Mouse (Mus musculus): ENCODE measurements around the gene Slc6a6. TPM values are rescaled to one million over a fixed set of nuclear protein-coding genes. Genes with fewer than 3 reads are reported as not detected.

The Slc6a6 gene
- total RNA-seq, 2 experiments from 2014 or later: 209 to 474 TPM

DNA sequence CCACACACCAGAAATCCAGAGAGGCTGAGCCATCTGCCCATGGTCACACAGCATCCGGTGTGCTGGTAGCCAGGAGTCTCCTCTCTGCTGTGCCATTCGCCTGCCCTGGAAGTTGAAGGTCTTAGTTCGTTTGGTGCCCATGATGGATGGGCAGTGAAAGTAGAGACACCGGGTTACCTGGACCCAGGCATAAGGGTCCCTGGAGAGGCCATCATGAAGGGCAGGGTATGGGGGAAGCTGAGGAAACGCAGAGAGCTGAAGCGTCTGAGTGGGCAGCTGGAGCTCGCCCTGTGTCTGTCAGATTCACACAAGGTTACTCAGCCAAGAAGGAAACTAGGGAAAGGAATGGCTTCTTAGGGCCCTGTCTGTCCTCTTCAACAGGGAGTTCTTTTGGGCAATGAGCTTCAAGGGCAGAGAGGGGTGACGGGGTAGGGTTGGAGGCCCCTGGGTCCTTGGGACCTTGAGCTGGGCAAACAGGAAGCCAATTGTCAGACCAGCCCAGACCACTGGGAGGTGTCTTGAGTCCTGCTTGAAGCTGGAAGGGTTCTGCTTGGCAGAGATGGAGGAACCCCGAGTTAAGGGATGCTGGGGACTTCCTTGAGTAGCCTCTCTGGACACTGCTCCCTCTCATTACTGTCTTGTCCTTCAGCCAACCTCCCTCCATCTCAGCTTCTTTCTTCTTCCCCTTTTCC is 78.3 kb downstream of the Slc6a6 start:
- DNase-seq (ENCODE audit: low spot score in 2 of 2): no peak

DNA sequence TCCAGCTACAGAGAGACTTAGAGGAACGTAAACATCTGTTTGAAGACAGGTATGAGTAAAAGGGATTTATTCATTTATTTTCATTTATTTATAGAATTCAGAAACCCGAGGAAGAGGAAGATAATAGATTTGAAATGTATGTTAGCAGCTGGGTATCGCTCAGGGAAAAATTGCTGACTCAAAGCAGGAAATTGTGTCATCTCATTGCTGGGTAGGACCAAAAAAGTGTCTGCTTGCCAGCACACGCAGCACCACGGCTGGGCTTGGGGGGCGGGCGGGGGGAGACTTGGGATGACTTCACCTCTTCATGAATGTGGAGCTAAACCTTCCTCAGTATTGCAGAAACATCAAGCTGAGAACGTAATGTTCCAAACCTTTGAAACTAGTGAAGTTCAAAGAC is 83.7 kb downstream of the Slc6a6 start:
- DNase-seq (ENCODE audit: low spot score in 2 of 2): no peak

DNA sequence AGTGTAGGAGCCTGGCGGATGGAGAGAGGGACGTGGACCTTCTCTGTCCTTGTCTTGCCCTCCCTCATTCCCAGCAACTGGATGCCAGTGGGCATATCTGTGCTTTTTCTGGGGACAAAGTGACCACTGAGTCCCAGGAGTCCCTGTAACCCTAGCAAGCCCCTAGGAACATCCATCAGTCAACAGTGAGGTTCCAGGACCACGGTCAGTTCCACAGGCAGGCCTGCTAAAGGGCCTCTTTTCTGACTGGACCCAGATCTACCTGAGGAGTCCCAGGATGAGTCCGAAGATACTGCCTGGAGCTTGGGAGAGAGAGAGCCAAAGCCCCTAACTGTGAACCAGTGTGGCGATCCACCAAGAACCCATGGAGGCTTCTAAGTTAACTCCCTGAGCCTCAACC is 90.1 kb downstream of the Slc6a6 start:
- no peak for DNase-seq (ENCODE audit: low spot score in 2 of 2)

DNA sequence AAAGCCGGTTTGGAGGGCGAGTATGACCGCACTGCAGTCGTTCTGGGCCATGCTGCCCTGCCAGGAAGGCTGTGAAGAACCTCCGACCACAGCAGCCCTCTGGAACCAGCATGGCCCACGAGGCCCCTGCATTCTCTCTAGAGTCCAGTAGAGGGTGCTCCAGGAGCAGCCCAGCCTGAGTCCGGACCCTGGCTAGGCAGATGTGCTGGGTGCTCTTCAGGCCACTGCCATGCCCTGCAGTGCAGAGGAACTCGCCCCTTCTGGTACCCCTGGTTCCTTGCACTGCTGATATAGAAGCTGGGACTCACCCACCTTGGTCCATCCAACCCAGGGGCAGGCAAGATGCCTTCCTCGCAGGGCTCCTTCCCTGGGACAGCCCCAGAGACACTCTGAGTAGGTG is 92.7 kb downstream of the Slc6a6 start:
- peak; percentile 63 to 72 for DNase-seq (ENCODE audit: low spot score in 2 of 2)

DNA sequence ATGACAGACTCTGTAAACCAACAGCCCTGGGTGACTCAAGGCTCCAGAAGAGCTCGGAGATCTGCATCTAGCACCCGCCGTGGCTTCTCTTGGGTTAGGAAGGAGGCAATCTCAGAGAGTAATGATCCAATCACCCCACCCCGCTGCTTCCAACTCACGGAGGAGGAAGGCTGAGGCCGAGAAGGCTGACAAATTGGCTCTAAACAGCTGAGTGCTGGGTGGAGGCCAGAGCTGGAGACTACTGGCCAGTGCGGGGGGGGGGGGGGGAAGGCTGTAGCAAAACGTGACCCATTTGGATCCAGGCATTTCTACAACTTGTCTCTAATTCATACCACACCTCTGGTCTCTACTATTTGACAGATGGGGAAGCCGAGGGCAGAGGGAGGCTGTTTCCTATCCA is 95.4 kb downstream of the Slc6a6 start:
- DNase-seq (ENCODE audit: low spot score in 2 of 2): no peak

DNA sequence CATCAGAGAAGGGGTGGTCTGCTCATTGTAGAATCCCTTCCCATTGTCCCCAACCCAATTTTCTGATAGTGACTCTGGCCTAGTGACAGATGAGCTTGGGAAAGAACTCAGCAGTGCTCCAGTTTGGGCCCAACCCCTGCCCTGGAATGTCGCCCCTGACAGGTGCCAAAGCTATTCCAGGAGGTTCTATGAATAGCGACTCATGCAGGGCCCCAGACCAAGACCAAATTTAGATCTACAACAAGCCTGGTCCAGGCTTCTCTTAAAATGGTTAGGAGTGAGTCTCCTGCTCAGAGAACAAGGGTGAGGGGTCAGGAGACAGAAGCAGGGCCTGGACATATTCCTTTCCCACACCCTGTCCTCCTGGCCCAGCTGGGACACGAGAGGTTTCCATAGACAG is 101.2 kb downstream of the Slc6a6 start:
- no peak for DNase-seq (ENCODE audit: low spot score in 2 of 2)

DNA sequence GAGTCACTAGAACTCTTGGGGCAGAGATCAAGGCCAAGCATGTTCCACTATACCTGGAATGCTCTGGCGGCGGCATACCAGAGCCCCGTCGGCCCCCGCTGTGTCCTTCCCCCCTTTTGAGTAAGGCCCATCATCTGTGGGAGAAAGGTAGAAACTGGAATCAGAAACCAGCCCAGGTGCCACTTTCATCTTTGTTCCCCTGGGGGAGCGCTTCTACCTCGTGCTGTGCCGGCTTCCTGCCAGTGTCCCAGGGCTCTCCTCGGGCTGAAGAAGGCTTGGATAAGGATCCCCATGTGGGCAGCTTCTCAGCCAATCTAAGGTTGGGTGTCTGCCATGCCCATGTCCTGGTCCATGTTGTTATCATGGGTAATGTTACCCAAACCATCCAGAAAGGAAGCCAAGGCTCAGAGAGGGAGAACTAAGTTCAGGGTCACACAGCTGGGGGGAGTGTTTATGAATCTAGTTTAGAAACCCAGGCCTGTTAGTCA is 104.5 kb downstream of the Slc6a6 start:
- no peak for DNase-seq (ENCODE audit: low spot score in 2 of 2)

DNA sequence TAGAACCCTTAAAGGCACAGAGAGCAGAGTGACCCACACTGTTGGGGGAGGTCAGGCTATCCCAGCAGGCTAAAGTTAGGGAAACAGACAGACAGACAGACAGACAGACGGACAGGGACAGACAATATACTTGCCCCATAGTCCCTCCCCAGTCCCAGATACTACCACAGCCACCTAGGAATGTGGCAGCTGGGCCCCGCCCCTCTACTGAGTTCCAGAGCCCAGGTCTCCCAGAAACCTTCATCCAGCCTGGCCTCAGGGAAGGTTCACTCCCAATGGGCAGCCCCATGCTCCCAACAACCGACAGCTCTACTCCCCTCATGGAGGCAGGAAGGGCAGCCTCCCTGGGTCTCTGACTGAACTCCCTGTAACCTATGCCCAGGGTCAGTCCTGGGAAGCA is 111.8 kb downstream of the Slc6a6 start:
- DNase-seq (ENCODE audit: low spot score in 2 of 2): no peak

DNA sequence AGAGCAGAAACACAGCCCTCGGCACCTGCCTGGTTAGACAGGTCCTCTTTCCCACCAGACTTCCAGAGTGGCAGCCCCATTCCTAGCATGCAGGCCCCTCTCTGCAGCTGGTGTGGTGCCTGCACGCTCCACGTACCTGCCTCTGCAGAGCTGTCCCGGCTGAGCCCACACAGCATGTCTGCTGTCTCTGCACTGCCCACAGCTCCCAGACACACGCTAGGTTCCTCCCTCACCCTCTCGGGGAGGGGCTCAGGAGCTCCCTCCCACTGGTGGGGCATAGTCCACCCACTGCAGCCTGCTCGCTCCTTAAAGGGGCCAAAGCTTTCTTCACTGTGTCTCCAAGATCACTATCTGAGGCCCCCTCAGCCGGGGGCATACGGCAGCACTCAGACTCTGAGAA is 112.2 kb downstream of the Slc6a6 start:
- DNase-seq (ENCODE audit: low spot score in 2 of 2): no peak

DNA sequence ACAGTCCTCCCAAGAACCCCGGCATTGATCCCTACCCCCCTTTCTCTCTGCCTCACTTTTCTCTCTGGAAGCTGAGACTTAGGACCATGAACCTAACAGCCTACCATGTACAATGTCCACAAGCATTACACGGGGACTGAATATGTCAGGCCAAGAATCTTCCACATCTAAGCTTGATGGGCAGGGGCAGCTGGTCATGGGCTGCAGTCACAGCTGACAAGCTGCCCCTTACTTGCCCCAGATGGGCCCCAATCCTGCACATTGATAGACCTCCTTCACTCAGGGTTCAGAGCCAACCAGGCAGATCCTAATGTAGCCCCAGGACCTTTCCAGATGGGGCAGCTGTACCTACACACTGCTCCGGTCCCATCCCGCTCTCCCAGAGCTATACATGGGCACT is 112.9 kb downstream of the Slc6a6 start:
- no peak for DNase-seq (ENCODE audit: low spot score in 2 of 2)

DNA sequence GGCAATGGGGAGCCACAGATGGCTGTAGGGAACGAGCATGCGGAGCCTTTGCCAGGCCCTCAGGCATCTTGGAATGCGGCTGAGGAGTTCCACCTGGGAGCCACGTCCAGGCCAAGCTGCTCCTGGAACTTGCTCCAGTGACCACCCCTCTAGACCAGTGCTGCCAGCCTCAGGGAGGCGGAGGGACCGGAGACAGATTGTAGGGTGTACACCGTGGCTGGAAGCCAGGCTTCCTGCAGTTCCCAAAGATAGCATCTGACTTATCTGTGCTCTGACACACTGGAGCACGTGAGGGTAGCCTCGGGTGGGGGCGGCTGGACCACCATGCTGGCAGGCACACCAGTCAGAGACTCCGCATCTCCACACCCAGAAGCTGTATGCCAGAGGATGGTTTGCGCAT is 114.6 kb downstream of the Slc6a6 start:
- no peak for DNase-seq (ENCODE audit: low spot score in 2 of 2)

DNA sequence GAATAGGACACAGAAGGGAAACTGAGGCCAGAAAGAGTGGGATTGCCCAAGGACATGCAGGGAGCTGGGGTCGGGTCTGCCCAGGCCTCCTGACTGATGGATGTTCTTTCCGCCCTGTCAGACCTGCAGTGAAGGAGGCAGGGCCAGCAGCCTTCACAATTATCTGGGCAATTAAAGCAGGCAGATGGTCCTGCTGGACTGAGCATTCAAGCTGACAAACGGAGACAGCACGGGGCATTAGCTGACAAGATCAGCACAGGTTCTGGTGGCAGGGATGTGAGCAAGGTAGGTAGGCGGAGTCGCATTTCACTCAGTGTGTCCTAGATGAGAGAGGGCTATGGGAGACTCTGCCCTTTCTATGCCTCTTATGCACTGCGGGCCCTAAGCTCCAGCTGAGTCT is 120.3 kb downstream of the Slc6a6 start:
- no peak for DNase-seq (ENCODE audit: low spot score in 2 of 2)

DNA sequence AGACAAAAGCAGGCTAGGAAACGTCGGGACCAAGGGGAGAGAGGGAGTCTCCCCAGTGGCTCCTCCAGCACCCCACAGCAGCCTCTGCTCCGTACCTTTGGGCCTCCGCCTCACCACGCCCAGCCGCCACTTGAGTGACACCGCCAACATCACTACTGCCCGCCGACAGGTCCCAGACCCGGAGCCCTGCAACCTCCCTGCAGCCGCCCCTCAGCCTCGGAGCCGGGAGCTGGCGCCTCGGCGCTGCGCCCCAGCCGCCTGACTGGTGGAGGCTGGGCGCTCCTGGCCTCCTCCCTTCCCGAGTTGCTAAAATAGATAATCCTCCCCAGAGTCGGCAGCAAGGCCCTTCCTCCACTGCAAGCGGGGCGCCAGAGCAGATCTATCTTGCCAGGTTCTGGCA is 123.3 kb downstream of the Slc6a6 start:
- no peak for DNase-seq (ENCODE audit: low spot score in 2 of 2)

DNA sequence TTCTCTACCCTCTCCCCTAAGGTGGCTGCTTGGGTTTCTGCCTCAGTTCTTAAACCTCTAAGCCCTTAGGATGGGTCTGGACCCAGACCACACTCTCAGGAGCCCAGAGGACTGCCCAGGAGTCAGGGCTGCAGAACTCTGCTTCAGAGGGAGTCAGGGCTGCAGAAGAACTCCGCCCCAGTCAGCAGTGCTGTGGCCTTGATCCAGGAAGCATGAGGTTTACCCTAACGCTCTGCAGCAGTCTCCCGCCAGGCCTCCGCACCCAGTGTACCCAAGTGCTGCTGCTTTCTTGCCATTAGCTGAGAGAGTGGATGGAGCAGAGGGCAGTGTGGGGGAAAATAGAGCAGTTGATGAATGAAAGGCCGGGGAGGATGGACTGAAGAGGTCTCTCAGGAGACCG is 124.2 kb downstream of the Slc6a6 start:
- DNase-seq (ENCODE audit: low spot score in 2 of 2): no peak

Other genes starting within 250 kb of the Slc6a6 start
- 10 to 100 TPM; 19.5 to 21.5 TPM for gene Chchd4, start 210.5 kb upstream of the Slc6a6 start, total RNA-seq (2021)
- gene Tmem43, start 210.3 kb upstream of the Slc6a6 start, total RNA-seq (2021): 10 to 100 TPM; 45.9 to 55.6 TPM
- gene Xpc, start 168.2 kb upstream of the Slc6a6 start, total RNA-seq (2021): 10 to 100 TPM; 13.1 to 16.5 TPM
- 10 to 100 TPM; 36.4 to 40.5 TPM for gene Lsm3, start 168.1 kb upstream of the Slc6a6 start, total RNA-seq (2021)
- gene Grip2, start 143.2 kb downstream of the Slc6a6 start, total RNA-seq (2021): 1 to 10 TPM; 1.7 to 2.1 TPM
- gene Ccdc174, start 194.0 kb downstream of the Slc6a6 start, total RNA-seq (2021): 10 to 100 TPM; 32.4 to 55.9 TPM
- gene 4930590J08Rik, start 218.8 kb downstream of the Slc6a6 start, total RNA-seq (2021): 1 to 10 TPM; 1.7 to 2.5 TPM

Measured in adrenal gland, adult 18-20 months (tissue).